Mouse (Mus musculus) left cerebral cortex, postnatal 25 days (tissue): ENCODE measurements at regions not wholly inside any gene's neighbourhood (a gene's known extent, or its start where the extent isn't known, plus 50 kb on each side); places are given as distances from the start of the nearest gene placed in this dataset.

Experiments
- DNase-seq, 2 experiments: peaks; one replicate each; pipeline ENCODE4 v3.0.0; 2022; ENCODE audit warnings: low spot score in 2 of 2, mixed read lengths in 1 of 2
- intact Hi-C: fragments of 180-260 bp; cut with DNase I; formaldehyde crosslinking; loops from one replicate; pipeline ENCODE4 v1.15.1; 2025

GRCm38 (mm10) chr4:135067805-135068204 is 52.6 kb upstream of the Runx3 start:
- no peak for DNase-seq
- intact Hi-C loops: loop anchor here (2.0 to 5.0 kb wide), 3 partner anchors 84 to 139 kb away; no protein-coding TSS in a partner anchor

- DNase-seq: peak in 1 of 2 experiments; percentile 13
- intact Hi-C loops: loop anchor here (5.0 kb wide), 2 partner anchors 82 to 123 kb away; no protein-coding TSS in a partner anchor
Observed at GRCm38 (mm10) chr4:135069818-135070217, 50.6 kb upstream of the Runx3 start.
